Comparison of ENCODE assay signal across 8 mouse cellular contexts in the genomic region with DNA sequence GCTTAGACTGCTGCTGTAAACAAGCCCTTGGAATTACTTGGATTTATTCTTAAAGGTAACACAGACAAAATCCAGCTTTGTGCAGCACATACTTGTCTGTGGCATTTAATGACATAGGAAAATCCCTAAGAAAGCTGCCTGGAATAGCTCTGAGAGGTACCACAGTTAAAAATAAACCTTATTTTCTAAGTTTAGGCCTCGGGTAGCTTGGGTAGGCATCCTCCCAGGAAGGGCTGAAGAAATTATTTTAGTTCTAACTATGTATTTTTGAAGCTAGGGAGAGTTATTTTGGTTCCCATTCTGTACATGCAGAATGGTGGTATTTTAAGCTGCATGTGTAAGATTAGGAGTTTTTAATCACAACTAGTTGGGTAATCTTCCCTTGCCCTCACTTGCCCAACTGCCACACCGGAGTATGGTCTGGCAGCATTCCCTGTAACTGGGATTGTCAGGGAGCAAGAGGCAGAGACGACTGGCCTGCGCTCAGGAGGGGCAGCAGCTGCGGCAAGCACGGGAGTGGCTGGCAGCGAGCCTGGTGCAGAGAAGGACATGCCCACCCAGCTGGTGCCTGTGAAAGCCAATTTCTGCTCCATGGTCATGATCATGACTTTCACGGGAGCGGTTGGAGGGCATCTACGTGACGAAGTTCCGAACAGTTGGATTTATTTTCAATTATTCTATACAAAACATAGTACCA.
DNase-seq lines count a peak whose midpoint lies in the region; ATAC-seq lines count a peak whose summit lies in the region.

No protein-coding gene starts in this region.

- H3K9me3 ChIP-seq in kidney, embryonic 16.5 days (ENCODE audit: low read length): peaks cover 14% of the 10 kb centered on the region

- H3K36me3 ChIP-seq in kidney, embryonic 16.5 days (ENCODE audit: insufficient read depth, low read length): no peaks in the 10 kb centered on the region

- H3K4me1 ChIP-seq in kidney, embryonic 16.5 days (ENCODE audit: insufficient read depth, low read length): peaks cover 4% of the 10 kb centered on the region; the same call in 1 of the 2 replicates

- H3K27ac ChIP-seq in kidney, embryonic 16.5 days (ENCODE audit: low read length): no peak overlapping the region

- peak; percentile 20 for DNase-seq in retina, adult 2 months (ENCODE audit: low read depth, low spot score)
- no peak for DNase-seq in retina, embryonic 14.5 days (ENCODE audit: low spot score)
- peak; percentile 13 to 37 for DNase-seq in layer of hippocampus, adult 18-20 months (ENCODE audit: low spot score in 2 of 2)
- DNase-seq in right cerebral cortex, postnatal 14 days: peak; percentile 73
- DNase-seq in kidney, adult 18-20 months: no peak

- ATAC-seq in frontal cortex, adult (ENCODE audit: low TSS enrichment): peak; percentile 78
- no peak for ATAC-seq in monocyte, adult 5-6 weeks (replicated peaks; ENCODE audit: insufficient number of reproducible peaks, low FRiP score, low TSS enrichment, poor library complexity, severe bottlenecking)
- ATAC-seq in kidney, embryonic 16.5 days (ENCODE audit: low FRiP score, low TSS enrichment): no peak

- H3K4me2 ChIP-seq in kidney, embryonic 16.5 days (replicated peaks; ENCODE audit: low read depth, low read length): no peak overlapping the region

- no peak overlapping the region for H3K4me3 ChIP-seq in kidney, embryonic 16.5 days (ENCODE audit: low read length)

- no peaks in the 10 kb centered on the region for H3K27me3 ChIP-seq in kidney, embryonic 16.5 days (ENCODE audit: insufficient read depth, low read length)

- no peak overlapping the region for H3K9ac ChIP-seq in kidney, embryonic 16.5 days (replicated peaks; ENCODE audit: low read length)

- WGBS in kidney, embryonic 16.5 days: 91% methylated on average over 12 of the region's 12 CpGs

Comparison
In these comparisons a context has a peak if more than half of its experiments do, and no peak if none do; other contexts are left out.
1. DNase-seq: peak in retina, adult 2 months (single experiment), layer of hippocampus, adult 18-20 months (2 of 2) and right cerebral cortex, postnatal 14 days (single experiment); none in retina, embryonic 14.5 days (single experiment) and kidney, adult 18-20 months (single experiment).